Mouse (Mus musculus) intestine, embryonic 14.5 days (tissue): Measurements from ENCODE around the gene Zyx. TPM values are rescaled to one million over a fixed set of nuclear protein-coding genes. Genes with fewer than 3 reads are reported as not detected.

Experiments
- ATAC-seq: fragments of 200-750 bp; cut with Nextera tagmentation; replicated peaks from 2 replicates; pipeline ENCODE4 v1.8.0; 2017; ENCODE audit warnings: low read depth, moderate number of reproducible peaks, moderate TSS enrichment, moderate library complexity; ENCODE audit not compliant: low FRiP score, low TSS enrichment
- DNase-seq: peaks from one replicate; pipeline ENCODE4 v3.0.0-alpha.2; 2018; ENCODE audit warnings: low spot score
- H3K27ac ChIP-seq: fragments of 300-500 bp; sonication (generic); 2 replicates; pipeline ENCODE4 v1.5.1; 2014; ENCODE audit warnings: low read depth, mild to moderate bottlenecking, control low read depth
- H3K27me3 ChIP-seq: fragments of 300-500 bp; sonication (generic); replicated peaks from 2 replicates; pipeline ENCODE4 v1.6.1; 2014; ENCODE audit warnings: low read length, control low read depth; ENCODE audit not compliant: control insufficient read depth, insufficient read depth
- H3K36me3 ChIP-seq: fragments of 300-500 bp; sonication (generic); 2 replicates; pipeline ENCODE4 v1.6.1; 2014; ENCODE audit warnings: low read length, control low read depth; ENCODE audit not compliant: control insufficient read depth, insufficient read depth
- H3K4me1 ChIP-seq: fragments of 300-500 bp; sonication (generic); replicated peaks from 2 replicates; pipeline ENCODE4 v1.6.1; 2014; ENCODE audit warnings: low read length, control low read depth, mixed read lengths; ENCODE audit not compliant: control insufficient read depth, insufficient read depth
- H3K4me2 ChIP-seq: fragments of 300-500 bp; sonication (generic); 2 replicates; pipeline ENCODE4 v1.6.1; 2014; ENCODE audit warnings: low read length
- H3K4me3 ChIP-seq: fragments of 300-500 bp; sonication (generic); 2 replicates; pipeline ENCODE4 v1.5.1; 2014; ENCODE audit warnings: low read depth, low read length, control low read depth, mixed read lengths
- H3K9ac ChIP-seq: fragments of 300-500 bp; sonication (generic); 2 replicates; pipeline ENCODE4 v1.6.1; 2014; ENCODE audit warnings: mild to moderate bottlenecking, low read length
- H3K9me3 ChIP-seq: fragments of 300-500 bp; sonication (generic); 2 replicates; pipeline ENCODE4 v1.6.1; 2016; ENCODE audit warnings: low read length, control low read depth; ENCODE audit not compliant: control insufficient read depth
- WGBS: fragments of 180-500 bp; shearing (Covaris S2); extraction: QIAGEN DNeasy Blood & Tissue Kit; methylation state at CpG from one replicate; pipeline ENCODE4 v1.1.7; 2014; 5-methylcytosine and 5-hydroxymethylcytosine counted together
- polyA plus RNA-seq: library from polyadenylated mRNA; unstranded; fragments of >200 nt; fragmentation: Nextera tagmentation; extraction: Ambion mirVana; gene quantifications from 2 replicates; pipeline ENCODE4 v1.2.1, GENCODE M21; 2014

The Zyx gene
- polyA plus RNA-seq, 1 experiment from 2014 or later = 112 TPM

- 19% methylated on average over 2 of the region's 2 CpGs for WGBS
- H3K9me3 ChIP-seq = no peaks in the 10 kb centered on the region
- ATAC-seq (no peak), DNase-seq (no peak)
- H3K4me2 ChIP-seq = no peak overlapping the region
- no peak overlapping the region for H3K9ac ChIP-seq
- H3K4me3 ChIP-seq = no peak overlapping the region
- H3K27ac ChIP-seq = no peak overlapping the region
- no peaks in the 10 kb centered on the region for H3K27me3 ChIP-seq
- H3K4me1 ChIP-seq = peaks cover 8% of the 10 kb centered on the region
- no peaks in the 10 kb centered on the region for H3K36me3 ChIP-seq
Measured at GRCm38 (mm10) chr6:42391796-42392330, 42.4 kb downstream of the Zyx start.

- Histone ChIP-seq H3K27me3 (no peaks in the 10 kb centered on the region), H3K4me3 (no peak overlapping the region), H3K9ac (no peak overlapping the region), H3K27ac (peak overlapping the region; percentile 55; the same call in 1 of the 2 replicates), H3K9me3 (no peaks in the 10 kb centered on the region), H3K4me2 (no peak overlapping the region), H3K36me3 (no peaks in the 10 kb centered on the region), H3K4me1 (peaks cover 12% of the 10 kb centered on the region)
- peak; percentile 66 for DNase-seq
- 48% methylated on average over 9 of the region's 9 CpGs for WGBS
- no peak; the same call in 1 of the 2 replicates for ATAC-seq
Measured at GRCm38 (mm10) chr6:42395960-42396809, 46.8 kb downstream of the Zyx start.

- Histone ChIP-seq H3K9me3 (no peaks in the 10 kb centered on the region), H3K27ac (no peak overlapping the region), H3K9ac (no peak overlapping the region), H3K4me1 (peaks cover 8% of the 10 kb centered on the region; the same call in 1 of the 2 replicates), H3K36me3 (no peaks in the 10 kb centered on the region), H3K4me3 (no peak overlapping the region), H3K4me2 (no peak overlapping the region), H3K27me3 (no peaks in the 10 kb centered on the region)
- no peak for ATAC-seq
- 65% methylated on average over 3 of the region's 3 CpGs for WGBS
- DNase-seq = no peak
Measured at GRCm38 (mm10) chr6:42397041-42397657, 47.7 kb downstream of the Zyx start.

- ATAC-seq (no peak), DNase-seq (no peak)
- no peak overlapping the region for H3K4me3 ChIP-seq
- H3K4me2 ChIP-seq = no peak overlapping the region
- peaks cover 8% of the 10 kb centered on the region; the same call in 1 of the 2 replicates for H3K4me1 ChIP-seq
- H3K27ac ChIP-seq = no peak overlapping the region
- H3K27me3 ChIP-seq = no peaks in the 10 kb centered on the region
- H3K9me3 ChIP-seq = no peaks in the 10 kb centered on the region
- H3K36me3 ChIP-seq = no peaks in the 10 kb centered on the region
- WGBS = 88% methylated on average over 3 of the region's 3 CpGs
- no peak overlapping the region for H3K9ac ChIP-seq
Measured at GRCm38 (mm10) chr6:42398285-42398684, 48.9 kb downstream of the Zyx start.

- 96% methylated on average over 1 of the region's 1 CpGs for WGBS
- Histone ChIP-seq H3K4me3 (no peak overlapping the region), H3K27me3 (no peaks in the 10 kb centered on the region)
Measured at GRCm38 (mm10) chr6:42398998-42399397, 49.6 kb downstream of the Zyx start.

GRCm38 (mm10) chr6:42399938-42400337, 50.5 kb downstream of the Zyx start, which contains the start of gene Tas2r143:
TSS of gene Tas2r143 (plus strand) at chr6:42400238.
- Histone ChIP-seq H3K36me3 (no peaks in the 10 kb centered on the region), H3K27ac (no peak within 1 kb of the TSS), H3K9me3 (no peaks in the 10 kb centered on the region), H3K4me1 (peaks cover 8% of the 10 kb centered on the region; the same call in 1 of the 2 replicates), H3K9ac (no peak within 1 kb of the TSS), H3K27me3 (no peaks in the 10 kb centered on the region), H3K4me3 (no peak within 1 kb of the TSS), H3K4me2 (no peak within 1 kb of the TSS)
- DNase-seq (no peak), ATAC-seq (no peak)
- WGBS = 82% methylated on average over 1 of the region's 1 CpGs

More at GRCm38 (mm10) chr6:42398998-42399397, 49.6 kb downstream of the Zyx start:
- H3K27ac ChIP-seq = no peak overlapping the region
- H3K9ac ChIP-seq = no peak overlapping the region
- no peak overlapping the region for H3K4me2 ChIP-seq
- ATAC-seq = no peak
- peaks cover 8% of the 10 kb centered on the region; the same call in 1 of the 2 replicates for H3K4me1 ChIP-seq
- H3K36me3 ChIP-seq = no peaks in the 10 kb centered on the region
- H3K9me3 ChIP-seq = no peaks in the 10 kb centered on the region
- DNase-seq = no peak

GRCm38 (mm10) chr6:42405134-42405533, 55.7 kb downstream of the Zyx start, which contains the start of gene Tas2r135:
TSS of gene Tas2r135 (plus strand) at chr6:42405434.
- Histone ChIP-seq H3K4me2 (no peak within 1 kb of the TSS), H3K27ac (no peak within 1 kb of the TSS), H3K9ac (no peak within 1 kb of the TSS), H3K36me3 (no peaks in the 10 kb centered on the region), H3K27me3 (no peaks in the 10 kb centered on the region), H3K4me3 (no peak within 1 kb of the TSS), H3K4me1 (no peaks in the 10 kb centered on the region), H3K9me3 (no peaks in the 10 kb centered on the region)
- no peak for ATAC-seq
- 79% methylated on average over 2 of the region's 2 CpGs for WGBS
- DNase-seq = no peak
